Mouse (Mus musculus): ENCODE results near the gene Tmed6. TPM values are rescaled to one million over a fixed set of nuclear protein-coding genes. Genes with fewer than 3 reads are reported as not detected.

Tmed6 gene
- polyA plus RNA-seq (2014; fragmentation: Illumina TruSeq; extraction: RNeasy Lipid Tissue Mini Kit (QIAGEN cat#74804); ENCODE audit: low read depth, low replicate concordance), result 36.0 TPM

GRCm38 (mm10) chr8:107065511-107066496, at the start of gene Tmed6:
Gene Tmed6 (minus strand): TSS chr8:107065644.

DNA sequence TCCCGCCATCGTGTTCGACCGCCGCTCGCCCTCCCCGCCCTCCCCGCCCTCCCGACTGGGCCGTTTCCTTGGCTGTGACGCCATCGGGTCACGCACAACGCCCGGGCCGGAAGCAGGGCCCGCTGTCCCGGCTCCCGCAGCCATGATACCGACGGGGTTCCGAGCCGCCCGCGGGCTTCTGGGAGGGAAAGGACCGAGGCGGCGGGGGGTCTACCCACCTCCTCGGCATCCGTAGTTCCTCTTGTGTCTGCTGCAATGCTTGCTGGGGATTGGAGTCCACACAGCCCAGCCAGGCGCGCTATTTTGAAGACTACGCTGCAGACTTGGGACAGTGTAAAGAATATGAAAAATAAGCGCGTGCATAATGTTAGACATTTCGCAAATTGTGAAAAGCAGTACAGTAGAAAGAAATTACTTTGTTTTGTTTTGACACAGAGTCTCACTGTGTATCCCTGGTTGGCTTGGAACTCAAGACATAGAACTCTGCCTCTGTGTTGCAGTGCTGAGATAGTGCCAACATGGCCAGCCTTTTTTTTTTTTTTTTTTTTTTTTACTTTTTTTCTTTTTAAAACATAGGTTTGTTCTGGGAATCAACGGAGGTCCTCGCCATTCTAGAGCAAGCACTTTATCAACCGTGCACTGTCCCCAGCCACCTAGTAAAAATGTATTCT, 31.1 kb upstream of the Tmed6 start, which contains the start of gene Terf2:
Gene Terf2, minus strand, starts transcription at position 182 of the 671 bp plus-strand sequence.

DNA sequence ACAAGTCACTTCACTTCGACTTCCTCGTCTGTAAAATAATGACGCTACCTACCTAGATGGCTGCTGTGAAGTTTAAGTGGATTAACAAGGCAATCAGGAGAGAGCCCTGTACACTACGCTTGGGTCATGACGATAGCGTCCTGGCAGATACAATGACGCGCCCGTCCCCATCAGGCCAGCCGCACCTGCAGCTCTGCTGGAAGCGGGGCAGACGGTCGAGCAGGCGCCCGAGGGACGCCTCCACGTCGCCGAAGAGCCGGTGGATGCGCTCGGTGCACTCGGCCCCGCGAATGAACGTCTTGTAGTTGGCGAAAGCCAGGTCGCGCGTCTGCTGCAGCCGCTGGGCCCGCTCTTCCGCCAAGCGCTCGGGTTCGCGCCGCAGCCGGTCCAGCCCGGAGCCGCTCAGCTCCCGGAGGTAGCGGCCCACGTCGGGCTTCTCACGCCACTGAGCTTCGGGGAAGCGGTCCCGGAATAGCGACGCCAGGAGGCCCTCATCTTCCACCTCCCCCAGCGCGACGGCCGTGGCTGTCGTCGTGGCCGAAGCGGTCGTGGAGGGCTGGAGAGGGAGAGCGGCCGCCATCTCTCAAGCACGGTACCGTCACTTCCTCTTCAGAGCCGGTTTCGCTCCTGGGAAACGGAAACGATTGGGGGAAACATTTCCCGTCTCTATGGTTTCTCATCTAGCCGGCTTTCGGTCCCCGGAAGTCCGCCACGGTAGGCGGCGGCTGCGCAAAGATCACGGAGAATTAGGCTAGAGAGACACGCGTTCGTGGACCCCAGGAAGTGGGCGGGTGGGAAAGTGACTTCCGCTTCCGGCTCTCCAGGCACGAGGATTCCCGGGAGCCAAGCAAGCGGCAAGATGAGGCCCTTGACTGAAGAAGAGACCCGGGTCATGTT, 9.1 kb downstream of the Tmed6 start, which contains the start of the genes Cog8 and Nip7:
Gene Cog8, minus strand, starts transcription at position 614 of the 897 bp plus-strand sequence.
Gene Nip7, plus strand, starts transcription at position 802 of the 897 bp plus-strand sequence.

DNA sequence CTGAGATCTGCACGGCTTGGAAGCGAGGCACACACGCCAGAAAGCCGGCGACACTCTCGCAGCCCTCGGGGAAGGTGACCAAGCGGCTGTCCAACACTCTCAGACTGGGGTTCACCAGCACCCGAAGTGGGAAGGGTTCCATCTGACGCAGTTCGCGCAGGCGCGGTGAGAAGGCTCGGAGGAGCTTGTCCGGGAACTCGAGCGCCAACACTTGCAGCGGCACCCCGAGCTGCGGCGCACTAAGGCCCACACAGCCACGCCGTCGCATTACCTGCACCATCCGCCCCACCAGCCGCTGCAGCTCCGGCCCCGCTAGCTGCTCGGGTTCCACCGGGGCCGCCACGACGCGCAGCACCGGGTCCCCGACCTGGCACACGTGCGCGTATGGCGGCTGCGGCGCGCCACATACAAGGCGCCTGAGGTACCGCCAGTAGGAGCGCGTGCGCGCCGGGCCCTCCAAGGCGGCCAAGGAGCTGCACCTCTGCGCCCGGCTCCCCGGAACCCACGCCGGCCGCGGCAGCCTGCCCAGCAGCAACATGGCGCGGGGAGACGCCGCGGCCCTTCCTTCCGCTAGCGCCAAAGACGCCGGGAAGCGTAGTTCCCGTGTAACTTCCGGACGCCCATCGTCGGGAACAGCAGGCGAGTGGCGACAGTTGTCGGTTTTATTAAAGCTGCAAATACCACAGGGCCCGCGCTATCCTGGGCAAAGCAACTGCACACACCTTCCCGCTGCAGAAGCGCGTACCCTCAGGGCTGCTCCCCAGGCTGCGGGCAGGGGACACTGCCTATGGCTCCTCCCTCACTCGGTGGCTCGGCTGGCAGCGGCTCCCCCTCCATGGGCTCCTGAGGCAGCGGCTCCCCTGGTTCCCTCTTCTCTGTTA, 17.1 kb downstream of the Tmed6 start, which contains the start of gene Pdf:
Gene Pdf, minus strand, starts transcription at position 554 of the 881 bp plus-strand sequence.

GRCm38 (mm10) chr8:107030650-107031576, 34.5 kb downstream of the Tmed6 start, which contains the start of gene Vps4a:
Gene Vps4a (plus strand): TSS chr8:107031222.

Other genes with a start within 250 kb of the Tmed6 start
- gene Has3, start 195.4 kb downstream of the Tmed6 start, polyA plus RNA-seq (2014; fragmentation: Illumina TruSeq; extraction: RNeasy Lipid Tissue Mini Kit (QIAGEN cat#74804); ENCODE audit: low read depth, low replicate concordance), result 0.53 TPM
- gene Utp4, start 172.0 kb downstream of the Tmed6 start, polyA plus RNA-seq (2014; fragmentation: Illumina TruSeq; extraction: RNeasy Lipid Tissue Mini Kit (QIAGEN cat#74804); ENCODE audit: low read depth, low replicate concordance), result 26.0 TPM
- 17.9 TPM for gene Sntb2, start 129.9 kb downstream of the Tmed6 start, polyA plus RNA-seq (2014; fragmentation: Illumina TruSeq; extraction: RNeasy Lipid Tissue Mini Kit (QIAGEN cat#74804); ENCODE audit: low read depth, low replicate concordance)
- gene Vps4a, start 34.4 kb downstream of the Tmed6 start, polyA plus RNA-seq (2014; fragmentation: Illumina TruSeq; extraction: RNeasy Lipid Tissue Mini Kit (QIAGEN cat#74804); ENCODE audit: low read depth, low replicate concordance), result 38.8 TPM
- 69.7 TPM for gene Pdf, start 17.0 kb downstream of the Tmed6 start, polyA plus RNA-seq (2014; fragmentation: Illumina TruSeq; extraction: RNeasy Lipid Tissue Mini Kit (QIAGEN cat#74804); ENCODE audit: low read depth, low replicate concordance)
- gene Cog8, start 9.0 kb downstream of the Tmed6 start, polyA plus RNA-seq (2014; fragmentation: Illumina TruSeq; extraction: RNeasy Lipid Tissue Mini Kit (QIAGEN cat#74804); ENCODE audit: low read depth, low replicate concordance), result 22.4 TPM
- gene Nip7, start 8.8 kb downstream of the Tmed6 start, polyA plus RNA-seq (2014; fragmentation: Illumina TruSeq; extraction: RNeasy Lipid Tissue Mini Kit (QIAGEN cat#74804); ENCODE audit: low read depth, low replicate concordance), result 9.9 TPM
- 18.1 TPM for gene Terf2, start 30.9 kb upstream of the Tmed6 start, polyA plus RNA-seq (2014; fragmentation: Illumina TruSeq; extraction: RNeasy Lipid Tissue Mini Kit (QIAGEN cat#74804); ENCODE audit: low read depth, low replicate concordance)
- 287 TPM for gene Cyb5b, start 85.0 kb upstream of the Tmed6 start, polyA plus RNA-seq (2014; fragmentation: Illumina TruSeq; extraction: RNeasy Lipid Tissue Mini Kit (QIAGEN cat#74804); ENCODE audit: low read depth, low replicate concordance)
- 85.1 TPM for gene Nfat5, start 227.8 kb upstream of the Tmed6 start, polyA plus RNA-seq (2014; fragmentation: Illumina TruSeq; extraction: RNeasy Lipid Tissue Mini Kit (QIAGEN cat#74804); ENCODE audit: low read depth, low replicate concordance)

Data from kidney, adult 10 weeks (tissue).